Mouse (Mus musculus): ENCODE measurements at regions not wholly inside any gene's neighbourhood (a gene's known extent, or its start where the extent isn't known, plus 50 kb on each side); places are given as distances from the start of the nearest gene placed in this dataset.

GRCm38 (mm10) chr2:70901479-70901878 lies 76.0 kb upstream of the Tlk1 start:
- H3K36me3 ChIP-seq (replicated peaks; ENCODE audit: insufficient read depth, low read length): no peaks in the 10 kb centered on the region
- ATAC-seq (no peak), DNase-seq (no peak)
- TF ChIP-seq CTCF (IDR thresholded peaks at IDR 0.05; ENCODE audit: low read depth) (no peak), EP300 (IDR thresholded peaks at IDR 0.05; ENCODE audit: low read depth) (no peak)
- no peaks in the 10 kb centered on the region for H3K4me1 ChIP-seq (ENCODE audit: insufficient read depth)
- H3K27ac ChIP-seq (ENCODE audit: low read depth): no peak overlapping the region
- H3K27me3 ChIP-seq (ENCODE audit: insufficient read depth, low read length): no peaks in the 10 kb centered on the region
- no peak overlapping the region for H3K4me3 ChIP-seq (ENCODE audit: low read depth, low read length)
- WGBS (ENCODE audit: insufficient replicate concordance): 56% methylated on average over 14 of the region's 14 CpGs
- H3K9me3 ChIP-seq (ENCODE audit: low read length): 0 out of 2 replicates have a peak, but pooled peaks cover 2% of the 10 kb centered on the region
- H3K9ac ChIP-seq (replicated peaks): no peak overlapping the region
- H3K4me2 ChIP-seq (ENCODE audit: low read depth, low read length): peak overlapping the region; percentile 28; the same call in 1 of the 2 replicates

DNA sequence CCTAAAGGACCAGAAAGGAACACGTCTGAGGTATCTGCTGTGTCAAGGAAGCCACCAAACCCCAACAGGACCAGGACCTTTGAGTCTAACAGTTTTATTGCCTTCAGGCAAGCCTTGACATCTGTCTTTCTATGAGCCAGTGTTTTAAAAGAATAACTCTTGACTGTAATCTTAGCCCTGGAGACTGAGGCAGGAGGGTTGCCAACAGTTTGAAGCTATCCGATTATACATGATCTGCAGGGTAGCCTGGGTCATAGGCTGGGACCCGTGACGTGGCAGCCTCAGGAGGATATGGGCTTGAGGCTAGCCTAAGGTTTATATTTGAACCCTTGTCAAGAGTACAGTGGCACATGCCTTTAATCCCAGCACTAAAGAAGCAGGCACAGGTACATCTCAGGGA lies 73.5 kb upstream of the Tlk1 start:
- no peak for DNase-seq
- no peaks in the 10 kb centered on the region for H3K4me1 ChIP-seq (ENCODE audit: insufficient read depth)
- H3K27me3 ChIP-seq (ENCODE audit: insufficient read depth, low read length): no peaks in the 10 kb centered on the region
- no peaks in the 10 kb centered on the region for H3K36me3 ChIP-seq (replicated peaks; ENCODE audit: insufficient read depth, low read length)
- WGBS (ENCODE audit: insufficient replicate concordance): 90% methylated on average over 4 of the region's 4 CpGs
- H3K9me3 ChIP-seq (ENCODE audit: low read length): no peaks in the 10 kb centered on the region
- H3K9ac ChIP-seq (replicated peaks): no peak overlapping the region
- H3K27ac ChIP-seq (ENCODE audit: low read depth): no peak overlapping the region
- H3K4me3 ChIP-seq (ENCODE audit: low read depth, low read length): no peak overlapping the region
- TF ChIP-seq CTCF (IDR thresholded peaks at IDR 0.05; ENCODE audit: low read depth) (no peak), EP300 (IDR thresholded peaks at IDR 0.05; ENCODE audit: low read depth) (no peak)
- ATAC-seq: no peak
- no peak overlapping the region for H3K4me2 ChIP-seq (ENCODE audit: low read depth, low read length)

DNA sequence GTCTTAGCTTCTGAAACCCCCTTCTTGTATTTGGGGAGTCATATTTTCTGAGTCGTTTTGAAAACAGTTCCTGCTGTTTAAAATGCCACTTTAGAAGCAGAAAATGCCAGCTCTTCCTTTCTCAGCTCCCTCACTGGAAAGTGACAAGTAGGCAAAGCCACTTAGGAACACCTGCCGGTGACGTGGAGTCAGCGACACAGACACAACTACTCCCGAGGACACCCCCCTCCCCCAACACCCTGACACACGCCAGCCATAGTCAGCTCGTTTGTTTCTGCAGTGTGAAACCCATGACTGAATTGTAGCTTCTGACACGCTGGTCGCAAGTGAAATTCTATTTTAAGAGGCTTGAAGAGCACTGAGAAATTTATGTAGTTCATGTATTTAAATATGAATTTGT lies 72.9 kb upstream of the Tlk1 start:
- TF ChIP-seq EP300 (IDR thresholded peaks at IDR 0.05; ENCODE audit: low read depth) (no peak), CTCF (IDR thresholded peaks at IDR 0.05; ENCODE audit: low read depth) (no peak)
- H3K27ac ChIP-seq (ENCODE audit: low read depth): no peak overlapping the region
- H3K4me2 ChIP-seq (ENCODE audit: low read depth, low read length): no peak overlapping the region
- WGBS (ENCODE audit: insufficient replicate concordance): 83% methylated on average over 9 of the region's 9 CpGs
- no peak for ATAC-seq
- no peak overlapping the region for H3K4me3 ChIP-seq (ENCODE audit: low read depth, low read length)
- no peaks in the 10 kb centered on the region for H3K9me3 ChIP-seq (ENCODE audit: low read length)
- no peaks in the 10 kb centered on the region for H3K4me1 ChIP-seq (ENCODE audit: insufficient read depth)
- H3K27me3 ChIP-seq (ENCODE audit: insufficient read depth, low read length): no peaks in the 10 kb centered on the region
- DNase-seq: no peak
- no peak overlapping the region for H3K9ac ChIP-seq (replicated peaks)
- no peaks in the 10 kb centered on the region for H3K36me3 ChIP-seq (replicated peaks; ENCODE audit: insufficient read depth, low read length)

- Histone ChIP-seq H3K27ac (ENCODE audit: low read depth) (no peak overlapping the region), H3K4me3 (ENCODE audit: low read depth, low read length) (no peak overlapping the region), H3K9me3 (ENCODE audit: low read length) (no peaks in the 10 kb centered on the region), H3K9ac (replicated peaks) (no peak overlapping the region), H3K27me3 (ENCODE audit: insufficient read depth, low read length) (no peaks in the 10 kb centered on the region), H3K4me2 (ENCODE audit: low read depth, low read length) (no peak overlapping the region), H3K4me1 (ENCODE audit: insufficient read depth) (no peaks in the 10 kb centered on the region), H3K36me3 (replicated peaks; ENCODE audit: insufficient read depth, low read length) (no peaks in the 10 kb centered on the region)
- TF ChIP-seq CTCF (IDR thresholded peaks at IDR 0.05; ENCODE audit: low read depth) (no peak), EP300 (IDR thresholded peaks at IDR 0.05; ENCODE audit: low read depth) (no peak)
- ATAC-seq (no peak), DNase-seq (no peak)
- WGBS (ENCODE audit: insufficient replicate concordance): 84% methylated on average over 8 of the region's 8 CpGs
These were observed 71.8 kb upstream of the Tlk1 start for GRCm38 (mm10) chr2:70897373-70897772.

DNA sequence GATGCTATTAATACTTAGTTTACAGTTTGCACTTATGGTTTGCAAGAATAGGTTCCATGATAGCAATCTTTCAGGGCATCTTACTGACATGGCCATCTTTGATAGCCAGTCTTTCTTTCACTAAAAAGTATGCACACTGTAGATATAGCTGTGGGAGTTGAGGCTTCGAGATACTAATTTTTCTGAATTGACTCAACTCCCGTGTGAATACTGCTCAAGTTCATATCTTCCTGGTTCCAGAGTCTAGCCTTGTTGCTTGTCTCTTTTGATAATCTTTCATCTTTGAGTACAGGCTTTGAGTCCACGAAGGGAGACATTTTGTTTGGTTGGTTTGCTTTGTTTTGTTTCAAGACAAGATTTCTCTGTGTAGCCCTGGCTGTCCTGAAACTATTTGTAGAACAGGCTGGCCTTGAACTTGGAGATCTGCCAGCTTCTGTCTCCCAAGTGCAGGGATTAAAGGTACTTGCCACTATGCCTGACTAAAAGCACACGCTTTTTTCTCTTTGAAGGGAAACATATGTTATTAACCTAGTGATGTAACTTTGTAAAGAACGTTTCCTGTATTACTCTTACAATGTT lies 64.1 kb upstream of the Tlk1 start:
- Histone ChIP-seq H3K9ac (replicated peaks) (no peak overlapping the region), H3K4me1 (ENCODE audit: insufficient read depth) (peaks cover 5% of the 10 kb centered on the region), H3K36me3 (replicated peaks; ENCODE audit: insufficient read depth, low read length) (no peaks in the 10 kb centered on the region), H3K4me2 (ENCODE audit: low read depth, low read length) (no peak overlapping the region), H3K9me3 (ENCODE audit: low read length) (no peaks in the 10 kb centered on the region), H3K4me3 (ENCODE audit: low read depth, low read length) (no peak overlapping the region), H3K27ac (ENCODE audit: low read depth) (no peak overlapping the region), H3K27me3 (ENCODE audit: insufficient read depth, low read length) (no peaks in the 10 kb centered on the region)
- TF ChIP-seq EP300 (IDR thresholded peaks at IDR 0.05; ENCODE audit: low read depth) (peak; percentile 58; the same call in 1 of the 2 replicates), CTCF (IDR thresholded peaks at IDR 0.05; ENCODE audit: low read depth) (no peak)
- WGBS (ENCODE audit: insufficient replicate concordance): 34% methylated on average over 5 of the region's 5 CpGs
- ATAC-seq (no peak), DNase-seq (no peak)

DNA sequence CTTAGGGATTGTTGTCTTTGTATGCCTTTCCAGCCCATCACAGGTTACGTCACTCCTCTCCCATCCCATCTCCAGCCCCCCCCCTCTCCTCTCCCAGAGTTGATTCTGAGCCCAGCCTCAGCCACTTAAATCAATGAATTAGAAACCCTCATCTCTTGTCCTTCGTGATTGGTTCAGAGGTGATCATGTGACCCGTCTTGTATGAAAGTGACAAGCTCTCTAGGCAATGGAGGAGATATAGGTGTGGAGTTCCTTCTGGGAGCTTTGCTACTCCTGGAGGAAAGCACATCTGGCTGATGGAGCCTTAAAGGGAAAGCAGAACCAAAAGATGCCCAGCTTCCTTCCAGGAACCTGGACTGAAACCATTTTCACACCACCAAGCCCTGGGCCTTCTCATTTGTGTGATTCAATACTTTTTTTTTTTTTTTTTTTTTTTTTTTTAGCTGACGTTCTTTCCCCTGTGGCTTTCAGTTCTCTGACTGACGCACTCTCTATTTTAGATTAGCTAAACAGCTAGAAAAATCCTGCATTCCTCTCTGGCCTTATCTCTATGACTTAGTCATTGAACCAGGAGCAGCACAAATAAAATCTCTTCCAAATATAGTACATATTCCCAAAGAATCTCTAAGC lies 63.4 kb upstream of the Tlk1 start:
- Histone ChIP-seq H3K36me3 (replicated peaks; ENCODE audit: insufficient read depth, low read length) (no peaks in the 10 kb centered on the region), H3K9me3 (ENCODE audit: low read length) (no peaks in the 10 kb centered on the region), H3K27ac (ENCODE audit: low read depth) (no peak overlapping the region), H3K4me2 (ENCODE audit: low read depth, low read length) (no peak overlapping the region), H3K9ac (replicated peaks) (no peak overlapping the region), H3K4me3 (ENCODE audit: low read depth, low read length) (no peak overlapping the region), H3K27me3 (ENCODE audit: insufficient read depth, low read length) (no peaks in the 10 kb centered on the region), H3K4me1 (ENCODE audit: insufficient read depth) (peaks cover 5% of the 10 kb centered on the region)
- 64% methylated on average over 5 of the region's 5 CpGs for WGBS (ENCODE audit: insufficient replicate concordance)
- no peak for ATAC-seq
- DNase-seq: no peak
- TF ChIP-seq EP300 (IDR thresholded peaks at IDR 0.05; ENCODE audit: low read depth): no peak
- no peak for TF ChIP-seq CTCF (IDR thresholded peaks at IDR 0.05; ENCODE audit: low read depth)
